Mouse (Mus musculus) liver, postnatal 0 days (tissue): ENCODE measurements around the gene 2510002D24Rik. TPM values are rescaled to one million over a fixed set of nuclear protein-coding genes. Genes with fewer than 3 reads are reported as not detected.
"Not testable (repeated sequence)": the region's sequence is repeated elsewhere in the genome, so short reads cannot be mapped to it uniquely, and the experiment has no call there.

Experiments
- ATAC-seq: fragments of 200-750 bp; cut with Nextera tagmentation; 2 replicates; pipeline ENCODE4 v1.8.0; 2017; ENCODE audit warnings: mild to moderate bottlenecking, moderate library complexity
- DNase-seq: peaks from one replicate; pipeline ENCODE4 v3.0.0-alpha.2; 2016
- H3K27ac ChIP-seq: fragments of 300-500 bp; sonication (generic); 2 replicates; pipeline ENCODE4 v1.5.1; 2014; ENCODE audit warnings: antibody characterized with exemption, moderate library complexity, mild to moderate bottlenecking, low read depth
- H3K27me3 ChIP-seq: fragments of 300-500 bp; sonication (generic); 2 replicates; pipeline ENCODE4 v1.6.1; 2014; ENCODE audit warnings: low read length, control low read depth, mixed read lengths; ENCODE audit not compliant: insufficient read depth
- H3K36me3 ChIP-seq: fragments of 300-500 bp; sonication (generic); replicated peaks from 2 replicates; pipeline ENCODE4 v1.6.1; 2014; ENCODE audit warnings: mild to moderate bottlenecking, control low read depth, low read length, moderate library complexity, mixed read lengths; ENCODE audit not compliant: insufficient read depth
- H3K4me1 ChIP-seq: fragments of 300-500 bp; sonication (generic); 2 replicates; pipeline ENCODE4 v1.6.1; 2014; ENCODE audit warnings: antibody characterized with exemption, mild to moderate bottlenecking, control low read depth; ENCODE audit not compliant: insufficient read depth
- H3K4me2 ChIP-seq: fragments of 300-500 bp; sonication (generic); 2 replicates; pipeline ENCODE4 v1.6.1; 2014; ENCODE audit warnings: low read depth, mild to moderate bottlenecking, low read length, moderate library complexity, mixed read lengths
- H3K4me3 ChIP-seq: fragments of 300-500 bp; sonication (generic); 2 replicates; pipeline ENCODE4 v1.5.1; 2014; ENCODE audit warnings: low read depth, low read length
- H3K9ac ChIP-seq: fragments of 300-500 bp; sonication (generic); replicated peaks from 2 replicates; pipeline ENCODE4 v1.6.1; 2014; ENCODE audit warnings: mild to moderate bottlenecking, moderate library complexity
- H3K9me3 ChIP-seq: fragments of 300-500 bp; sonication (generic); 2 replicates; pipeline ENCODE4 v1.6.1; 2016; ENCODE audit warnings: mild to moderate bottlenecking, control low read depth, low read length, mixed read lengths
- CTCF ChIP-seq: sonication (generic); IDR thresholded peaks from 2 replicates; pipeline ENCODE4 v1.5.1; 2016; ENCODE audit warnings: antibody characterized with exemption, low read depth
- EP300 ChIP-seq: IDR thresholded peaks from 2 replicates; pipeline ENCODE4 v1.6.1; 2016; ENCODE audit warnings: antibody characterized with exemption, low read depth, mild to moderate bottlenecking
- WGBS: fragments of 180-500 bp; shearing (Covaris S2); extraction: QIAGEN DNeasy Blood & Tissue Kit; methylation state at CpG from one replicate; pipeline ENCODE4 v1.1.7; 2014; ENCODE audit not compliant: insufficient replicate concordance; 5-methylcytosine and 5-hydroxymethylcytosine counted together
- polyA plus RNA-seq: library from polyadenylated mRNA; unstranded; fragments of >200 nt; fragmentation: Nextera tagmentation; extraction: Ambion mirVana; gene quantifications from 2 replicates; pipeline ENCODE4 v1.2.1, GENCODE M21; 2015

The 2510002D24Rik gene
- polyA plus RNA-seq, 1 experiment from 2014 or later: 11.8 TPM

DNA sequence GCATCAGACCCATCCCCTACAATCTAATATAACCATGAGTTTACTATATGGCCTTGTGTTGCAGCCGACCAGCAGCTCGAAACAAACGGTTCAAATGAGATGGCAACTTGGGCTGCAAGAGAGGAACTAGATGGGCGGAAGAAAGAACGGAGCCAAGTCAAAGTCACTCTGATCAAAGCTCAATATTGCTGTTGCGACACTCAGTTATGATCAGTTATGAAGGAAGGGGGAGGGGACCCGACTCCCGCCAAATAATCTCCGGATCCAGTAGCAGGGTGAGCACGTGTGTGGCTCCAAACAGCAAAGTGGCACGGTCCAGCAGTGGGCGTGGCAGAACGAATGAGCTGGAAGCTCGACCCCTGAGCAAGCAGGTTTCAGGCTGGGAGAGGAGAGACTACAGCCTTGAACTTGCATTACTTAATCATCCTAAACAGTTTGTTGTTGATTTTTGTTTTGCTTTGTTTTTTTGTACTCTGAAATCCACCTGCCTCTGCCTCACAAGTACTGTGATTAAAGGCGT, 10.0 kb downstream of the 2510002D24Rik start:
- ATAC-seq: no peak

GRCm38 (mm10) chr16:18849521-18850190, 13.3 kb downstream of the 2510002D24Rik start:
- not testable (repeated sequence) for H3K4me1 ChIP-seq, H3K4me2 ChIP-seq, H3K36me3 ChIP-seq, H3K27me3 ChIP-seq, H3K27ac ChIP-seq, ATAC-seq, DNase-seq, H3K9me3 ChIP-seq, H3K9ac ChIP-seq, H3K4me3 ChIP-seq
- 85% methylated on average over 14 of the region's 17 CpGs for WGBS

More for the DNA sequence above, 10.0 kb downstream of the 2510002D24Rik start:
- Histone ChIP-seq H3K9ac (no peak overlapping the region), H3K4me3 (no peak overlapping the region), H3K4me1 (no peaks in the 10 kb centered on the region), H3K27me3 (no peaks in the 10 kb centered on the region), H3K36me3 (no peaks in the 10 kb centered on the region), H3K9me3 (no peaks in the 10 kb centered on the region), H3K4me2 (no peak overlapping the region), H3K27ac (no peak overlapping the region)
- WGBS: 83% methylated on average over 15 of the region's 15 CpGs
- TF ChIP-seq EP300 (no peak), CTCF (no peak)
- DNase-seq: no peak

DNA sequence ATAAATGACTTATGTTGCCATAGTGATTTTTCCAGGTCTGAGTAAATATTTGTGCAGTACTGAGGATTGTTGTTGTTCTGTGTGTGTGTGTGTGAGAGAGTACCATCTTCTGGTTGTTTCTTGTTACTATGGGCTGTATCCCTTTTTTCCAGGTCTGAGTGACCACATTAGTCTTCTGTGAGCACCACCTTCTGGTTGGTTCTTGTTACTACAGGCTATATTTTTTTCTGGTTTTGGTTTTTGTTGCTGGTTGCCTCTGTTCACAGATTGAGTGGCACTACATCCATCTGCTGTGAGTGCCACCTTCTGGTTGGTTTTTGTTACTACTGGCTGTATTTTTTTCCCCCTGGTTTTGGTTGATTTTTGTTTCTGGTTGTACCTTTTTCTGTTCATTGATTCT, 22.2 kb downstream of the 2510002D24Rik start:
- H3K4me3 ChIP-seq: no peak overlapping the region
- ATAC-seq (peak; percentile 44), DNase-seq (peak; percentile 16)
- H3K4me2 ChIP-seq: no peak overlapping the region
- H3K4me1 ChIP-seq: no peaks in the 10 kb centered on the region
- no peaks in the 10 kb centered on the region for H3K36me3 ChIP-seq
- H3K27ac ChIP-seq: no peak overlapping the region
- no peaks in the 10 kb centered on the region for H3K9me3 ChIP-seq
- TF ChIP-seq CTCF (peak; percentile 68), EP300 (no peak)
- H3K9ac ChIP-seq: no peak overlapping the region
- H3K27me3 ChIP-seq: no peaks in the 10 kb centered on the region

GRCm38 (mm10) chr16:18860186-18860585, 23.8 kb downstream of the 2510002D24Rik start:
- no peak overlapping the region for H3K27ac ChIP-seq
- TF ChIP-seq CTCF: no peak
- no peak for TF ChIP-seq EP300
- no peak overlapping the region for H3K9ac ChIP-seq
- H3K9me3 ChIP-seq: no peaks in the 10 kb centered on the region
- no peaks in the 10 kb centered on the region for H3K27me3 ChIP-seq
- ATAC-seq (no peak), DNase-seq (no peak)
- no peaks in the 10 kb centered on the region for H3K4me1 ChIP-seq
- H3K4me2 ChIP-seq: no peak overlapping the region
- no peaks in the 10 kb centered on the region for H3K36me3 ChIP-seq
- H3K4me3 ChIP-seq: no peak overlapping the region
- 65% methylated on average over 1 of the region's 1 CpGs for WGBS

GRCm38 (mm10) chr16:18870495-18870894, 34.1 kb downstream of the 2510002D24Rik start:
- not testable (repeated sequence) for H3K27ac ChIP-seq, H3K9me3 ChIP-seq, H3K4me3 ChIP-seq, H3K4me1 ChIP-seq, H3K27me3 ChIP-seq, H3K9ac ChIP-seq, ATAC-seq, H3K4me2 ChIP-seq, DNase-seq
- H3K36me3 ChIP-seq: peaks cover 25% of the 10 kb centered on the region
- WGBS: 78% methylated on average over 1 of the region's 1 CpGs

- TF ChIP-seq EP300: no peak
- TF ChIP-seq CTCF: no peak
- under 1% methylated on average over 17 of the region's 17 CpGs for WGBS
- Histone ChIP-seq H3K9me3 (no peaks in the 10 kb centered on the region), H3K4me2 (peak overlapping the region; percentile 98), H3K27me3 (no peaks in the 10 kb centered on the region), H3K9ac (peak overlapping the region; percentile 95), H3K27ac (peak overlapping the region; percentile 97), H3K4me1 (peaks cover 34% of the 10 kb centered on the region), H3K36me3 (peaks cover 30% of the 10 kb centered on the region), H3K4me3 (peak overlapping the region; percentile 77)
- ATAC-seq (no peak), DNase-seq (no peak)
Measured at GRCm38 (mm10) chr16:18876091-18876441, 39.7 kb downstream of the 2510002D24Rik start.
